Mouse (Mus musculus) adipocyte (in vitro differentiated cells): ENCODE data around the gene Bex2.
A peak's percentile ranks its signal among the peaks of the same experiment; 100 is the strongest.
"Not testable (repeated sequence)": the region's sequence is repeated elsewhere in the genome, so short reads cannot be mapped to it uniquely, and the experiment has no call there.

Source experiments
- DNase-seq: peaks from one replicate; pipeline ENCODE4 v3.0.0-alpha.2; 2016; ENCODE audit warnings: low spot score

The Bex2 gene

GRCm38 (mm10) chrX:136068020-136068419 lies at the start of gene Bex2:
Gene Bex2 (minus strand): TSS chrX:136068236.
- DNase-seq: not testable (repeated sequence)

DNA sequence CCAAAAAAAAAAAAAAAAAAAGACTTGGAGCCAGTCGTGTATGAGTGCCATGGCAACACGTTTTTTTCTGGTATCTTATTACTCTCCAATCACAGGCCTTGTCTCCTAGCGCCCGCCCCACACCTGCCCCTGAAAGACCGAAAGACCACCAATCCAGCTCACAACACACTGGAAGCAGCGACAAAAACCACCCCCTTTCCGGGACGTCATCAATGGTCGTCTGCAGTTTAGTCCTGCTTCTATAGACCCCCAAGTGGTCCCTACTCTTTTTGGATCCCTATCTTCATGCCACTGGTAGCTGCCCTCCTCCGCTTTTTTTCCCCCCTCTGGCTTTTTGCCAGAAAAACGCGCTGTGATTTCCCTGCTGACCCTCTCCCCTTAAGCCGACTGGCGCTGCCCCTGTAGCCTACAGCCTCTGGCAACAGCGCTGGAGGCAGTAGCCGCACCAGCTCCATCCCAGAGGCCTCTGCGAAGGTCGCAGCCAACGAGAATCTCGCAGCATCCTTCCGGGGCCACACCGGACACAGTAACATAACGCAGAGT lies 47.5 kb upstream of the Bex2 start:
- no peak for DNase-seq

GRCm38 (mm10) chrX:136115015-136115414 lies 47.0 kb upstream of the Bex2 start:
- DNase-seq: no peak

DNA sequence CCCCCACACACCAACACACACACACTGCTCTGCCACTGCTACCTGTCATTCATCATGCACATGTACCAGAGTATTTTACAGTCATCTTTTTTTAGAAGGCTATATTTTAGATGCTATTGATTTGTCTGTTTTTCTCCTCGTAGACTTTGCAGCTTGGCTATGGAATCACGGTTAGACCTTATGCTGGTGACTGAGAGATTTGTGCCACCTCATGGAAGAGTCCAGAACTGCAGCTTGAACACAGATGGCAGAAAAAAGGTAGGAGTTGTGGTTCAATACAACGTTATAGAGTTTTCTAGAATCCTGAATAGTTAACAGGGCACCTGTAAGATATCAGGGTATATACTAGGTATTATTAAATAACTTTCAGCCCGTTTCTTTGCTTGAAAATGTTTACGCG lies 39.9 kb upstream of the Bex2 start:
- DNase-seq: peak; percentile 69

DNA sequence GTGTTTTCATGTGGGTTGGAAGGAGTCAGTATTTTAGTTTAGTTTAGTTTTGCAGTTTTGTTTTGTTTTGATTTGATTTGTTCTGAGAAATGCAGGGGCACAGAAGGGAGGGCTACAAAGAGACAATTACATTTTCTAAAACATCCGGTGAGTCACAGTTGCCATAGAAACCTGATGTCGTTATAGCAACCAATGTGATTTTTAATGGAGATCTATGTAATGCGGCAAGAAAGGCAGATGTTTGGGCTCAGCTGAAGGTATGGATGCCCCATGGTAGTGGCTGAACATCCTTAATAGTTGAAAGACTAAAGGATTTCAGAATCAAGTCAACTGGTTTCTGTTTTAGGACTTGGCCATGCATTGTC lies 36.7 kb upstream of the Bex2 start:
- no peak for DNase-seq

- no peak for DNase-seq
Observed at GRCm38 (mm10) chrX:136104046-136104723, 36.1 kb upstream of the Bex2 start.

DNA sequence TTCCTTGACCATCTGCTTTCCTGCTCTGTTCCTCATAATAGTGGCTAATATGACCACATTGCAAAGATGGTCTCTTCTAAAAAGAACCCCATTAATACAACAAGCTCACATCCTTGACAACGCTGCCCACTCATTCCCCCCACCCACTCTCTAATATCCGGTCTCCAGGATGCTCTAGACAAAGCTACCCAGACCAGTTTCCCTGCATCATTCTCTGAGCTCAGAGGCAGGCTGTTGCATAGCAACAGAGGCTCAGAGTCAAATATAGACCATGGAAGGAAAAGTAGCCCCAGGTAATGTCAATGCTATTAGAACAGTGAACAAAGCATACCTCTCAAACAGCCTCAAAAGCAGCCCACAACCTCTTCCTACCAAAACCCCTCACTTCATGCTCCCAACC lies 26.4 kb upstream of the Bex2 start:
- DNase-seq: no peak

GRCm38 (mm10) chrX:136092497-136093279 lies 24.7 kb upstream of the Bex2 start:
- DNase-seq: no peak

DNA sequence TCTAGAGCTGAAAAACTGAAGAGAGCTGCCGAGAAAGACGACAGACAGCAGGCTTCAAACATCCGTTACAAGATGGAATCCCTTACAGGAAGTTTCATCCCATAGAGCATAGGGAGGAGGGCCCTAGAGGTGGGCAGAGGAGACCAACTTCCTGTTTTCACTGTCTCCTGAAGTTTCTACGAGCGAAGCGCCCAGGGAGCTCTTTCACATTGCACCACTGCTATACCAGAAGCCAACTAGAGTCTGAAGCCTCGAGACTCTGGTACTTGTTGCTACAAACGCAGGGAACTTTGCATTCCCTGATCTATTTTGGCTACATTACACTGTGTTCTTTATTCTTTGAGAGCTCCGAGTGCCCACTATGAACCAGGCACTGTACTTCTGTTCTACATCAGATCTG lies 17.1 kb upstream of the Bex2 start, which contains the start of gene Nxf3:
Gene Nxf3 (minus strand): TSS at position 101 of the 400 bp plus-strand sequence.
- DNase-seq: no peak

GRCm38 (mm10) chrX:136067201-136067991 lies 640 bp downstream of the Bex2 start:
- DNase-seq: peak; percentile 24

- no peak for DNase-seq
Observed at GRCm38 (mm10) chrX:136060698-136061097, 7.3 kb downstream of the Bex2 start.

DNA sequence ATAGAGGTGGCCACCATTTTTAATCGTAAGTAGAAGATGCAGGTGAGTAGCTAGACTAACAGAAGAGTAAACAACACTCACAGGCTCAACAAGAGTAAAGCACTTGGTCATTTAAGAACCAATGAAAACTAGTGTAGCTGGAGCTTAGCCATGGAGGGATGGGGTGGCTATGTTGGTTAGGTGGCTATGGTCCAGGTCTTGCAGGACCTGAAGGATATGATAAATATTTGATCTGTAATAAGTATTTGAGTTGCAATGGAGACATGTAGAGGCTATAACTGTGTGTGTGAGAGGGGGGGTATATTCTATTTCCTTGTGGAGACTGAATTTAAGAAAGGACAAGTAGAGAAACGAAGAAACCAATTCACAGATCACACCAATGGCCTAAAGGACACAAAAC lies 16.8 kb downstream of the Bex2 start:
- DNase-seq: no peak

- peak; percentile 61 for DNase-seq
Observed at GRCm38 (mm10) chrX:136047528-136047927, 20.5 kb downstream of the Bex2 start.

GRCm38 (mm10) chrX:136043726-136044125 lies 24.3 kb downstream of the Bex2 start:
- peak; percentile 47 for DNase-seq

GRCm38 (mm10) chrX:136032799-136033763 lies 35.0 kb downstream of the Bex2 start, which contains the start of gene Arxes1:
Gene Arxes1 (plus strand): TSS chrX:136033367.
- not testable (repeated sequence) for DNase-seq

- DNase-seq: no peak
Observed at GRCm38 (mm10) chrX:136030331-136030730, 37.7 kb downstream of the Bex2 start.
